ENCODE assay signal across 9 mouse cellular contexts in genomic region chr13:64267151-64267550, GRCm38 (mm10). TPM values are rescaled to one million over a fixed set of nuclear protein-coding genes. Genes with fewer than 3 reads are reported as not detected.
DNase-seq lines count a peak whose midpoint lies in the region; ATAC-seq lines count a peak whose summit lies in the region.
"Had no signal": no experiment of that assay in that cellular context is flagged by ENCODE, and none has a peak within 500 bp of the region (broad histone marks: within the 10 kb centered on the region; RNA-seq: fewer than 3 reads in every experiment).

No protein-coding gene starts in this region.

- H3K27ac ChIP-seq in heart, embryonic 14.5 days (replicated peaks in 1 of 2; ENCODE audit: control insufficient read depth in 1 of 2, insufficient read depth in 1 of 2, low read depth in 2 of 2, low read length in 2 of 2) = no peak overlapping the region
- no peak overlapping the region for H3K27ac ChIP-seq in midbrain, embryonic 10.5 days (replicated peaks)
- no peak overlapping the region for H3K27ac ChIP-seq in midbrain, embryonic 16.5 days (ENCODE audit: low read length)
- H3K27ac ChIP-seq in embryonic facial prominence, embryonic 14.5 days (replicated peaks; ENCODE audit: low read depth, low read length) = no peak overlapping the region

- H3K27me3 ChIP-seq in heart, embryonic 14.5 days (ENCODE audit: control insufficient read depth, insufficient read depth, low read length) = no peaks in the 10 kb centered on the region
- H3K27me3 ChIP-seq in midbrain, embryonic 10.5 days (ENCODE audit: low read depth, poor library complexity, severe bottlenecking) = no peaks in the 10 kb centered on the region
- no peaks in the 10 kb centered on the region for H3K27me3 ChIP-seq in midbrain, embryonic 16.5 days (ENCODE audit: control insufficient read depth, insufficient read depth, low read depth, low read length)
- H3K27me3 ChIP-seq in embryonic facial prominence, embryonic 14.5 days (replicated peaks; ENCODE audit: control insufficient read depth, insufficient read depth, low read length) = no peaks in the 10 kb centered on the region

- no peak for DNase-seq in heart, adult 11 months
- DNase-seq in midbrain, embryonic 10.5 days (ENCODE audit: low spot score) = peak; percentile 24
- DNase-seq in embryonic facial prominence, embryonic 14.5 days (ENCODE audit: low spot score) = no peak
- peak; percentile 82 for DNase-seq in skeletal muscle tissue, adult 2 months (ENCODE audit: low read depth, low spot score)
- no peak for DNase-seq in T-cell, adult 2 months (ENCODE audit: low spot score)
- DNase-seq: kidney, adult 18-20 months; left cerebral cortex, postnatal 4 days had no signal

- no peaks in the 10 kb centered on the region for H3K36me3 ChIP-seq in heart, embryonic 14.5 days (ENCODE audit: control insufficient read depth, insufficient read depth, low read length)
- H3K36me3 ChIP-seq in midbrain, embryonic 10.5 days = no peaks in the 10 kb centered on the region
- no peaks in the 10 kb centered on the region for H3K36me3 ChIP-seq in midbrain, embryonic 16.5 days (ENCODE audit: control insufficient read depth, insufficient read depth, low read length)
- H3K36me3 ChIP-seq in embryonic facial prominence, embryonic 14.5 days (ENCODE audit: control insufficient read depth, insufficient read depth, low read length) = no peaks in the 10 kb centered on the region

- no peaks in the 10 kb centered on the region for H3K9me3 ChIP-seq in heart, embryonic 14.5 days (ENCODE audit: control insufficient read depth, low read length)
- H3K9me3 ChIP-seq in midbrain, embryonic 10.5 days (replicated peaks) = 0 out of 2 replicates have a peak, but pooled peaks cover 2% of the 10 kb centered on the region
- no peaks in the 10 kb centered on the region for H3K9me3 ChIP-seq in midbrain, embryonic 16.5 days (replicated peaks; ENCODE audit: control insufficient read depth, low read length, poor library complexity, severe bottlenecking)
- no peaks in the 10 kb centered on the region for H3K9me3 ChIP-seq in embryonic facial prominence, embryonic 14.5 days (ENCODE audit: control insufficient read depth, low read length)

- peaks cover 6 to 7% of the 10 kb centered on the region in 2 experiments; a peak in 3 of 4 replicates for H3K4me1 ChIP-seq in heart, embryonic 14.5 days (ENCODE audit: control insufficient read depth in 2 of 2, insufficient read depth in 2 of 2, low read length in 2 of 2)
- H3K4me1 ChIP-seq in midbrain, embryonic 10.5 days = peaks cover 13% of the 10 kb centered on the region
- H3K4me1 ChIP-seq in midbrain, embryonic 16.5 days (ENCODE audit: control insufficient read depth, insufficient read depth, low read length) = no peaks in the 10 kb centered on the region
- H3K4me1 ChIP-seq in embryonic facial prominence, embryonic 14.5 days (ENCODE audit: control insufficient read depth, insufficient read depth, low read length) = no peaks in the 10 kb centered on the region

- H3K4me2 ChIP-seq in heart, embryonic 14.5 days (ENCODE audit: low read length) = 0 out of 2 replicates have a peak overlapping the region, but pooled peaks have one; percentile 16
- no peak overlapping the region for H3K4me2 ChIP-seq in midbrain, embryonic 16.5 days (ENCODE audit: low read length)
- no peak overlapping the region for H3K4me2 ChIP-seq in embryonic facial prominence, embryonic 14.5 days (ENCODE audit: low read depth, low read length)

- no peak overlapping the region for H3K9ac ChIP-seq in heart, embryonic 14.5 days (ENCODE audit: low read length)
- H3K9ac ChIP-seq in midbrain, embryonic 16.5 days (ENCODE audit: low read depth, low read length) = no peak overlapping the region
- no peak overlapping the region for H3K9ac ChIP-seq in embryonic facial prominence, embryonic 14.5 days (ENCODE audit: low read depth, low read length)

- 0 out of 2 replicates have a peak, but pooled peaks have one; percentile 21 for ATAC-seq in heart, embryonic 14.5 days (ENCODE audit: insufficient number of reproducible peaks, insufficient read depth, low FRiP score, low read depth)
- no peak for ATAC-seq in midbrain, embryonic 16.5 days
- ATAC-seq in embryonic facial prominence, embryonic 14.5 days (ENCODE audit: low read depth) = 0 out of 2 replicates have a peak, but pooled peaks have one; percentile 12

- 19% methylated on average over 9 of the region's 9 CpGs for WGBS in heart, embryonic 14.5 days
- WGBS in midbrain, embryonic 10.5 days = 23% methylated on average over 9 of the region's 9 CpGs
- WGBS in midbrain, embryonic 16.5 days = 20% methylated on average over 9 of the region's 9 CpGs
- WGBS in embryonic facial prominence, embryonic 14.5 days = 32% methylated on average over 9 of the region's 9 CpGs

- no peak overlapping the region for H3K4me3 ChIP-seq in heart, embryonic 14.5 days (ENCODE audit: control insufficient read depth in 1 of 2, insufficient read depth in 1 of 2, low read depth in 1 of 2, low read length in 2 of 2)
- no peak overlapping the region for H3K4me3 ChIP-seq in midbrain, embryonic 10.5 days
- H3K4me3 ChIP-seq in midbrain, embryonic 16.5 days (ENCODE audit: low read depth, low read length) = no peak overlapping the region
- no peak overlapping the region for H3K4me3 ChIP-seq in embryonic facial prominence, embryonic 14.5 days (ENCODE audit: low read depth, low read length)

RNA-seq across cellular contexts. Expression of gene Cdc14b, which starts 7.9 kb away (rescaled TPM):
- 15.7 and 21.0 TPM in 2 replicates for polyA plus RNA-seq in heart, embryonic 14.5 days (2014; fragmentation: Nextera tagmentation; extraction: Ambion mirVana)
- 9.5 and 12.6 TPM in 2 replicates for polyA plus RNA-seq in midbrain, embryonic 10.5 days (2016; fragmentation: Nextera tagmentation; extraction: Ambion mirVana)
- 1.5 and 2.3 TPM in 2 replicates for polyA plus RNA-seq in midbrain, embryonic 16.5 days (2015; fragmentation: Nextera tagmentation; extraction: Ambion mirVana)
- polyA plus RNA-seq in embryonic facial prominence, embryonic 14.5 days (2014; fragmentation: Nextera tagmentation; extraction: Ambion mirVana) = 12.7 and 14.7 TPM in 2 replicates

RNA-seq across cellular contexts. Expression of gene Aaed1, which starts 45.4 kb away (rescaled TPM):
- polyA plus RNA-seq in heart, embryonic 14.5 days (2014; fragmentation: Nextera tagmentation; extraction: Ambion mirVana) = 72.1 and 78.3 TPM in 2 replicates
- 22.9 and 25.3 TPM in 2 replicates for polyA plus RNA-seq in midbrain, embryonic 10.5 days (2016; fragmentation: Nextera tagmentation; extraction: Ambion mirVana)
- polyA plus RNA-seq in midbrain, embryonic 16.5 days (2015; fragmentation: Nextera tagmentation; extraction: Ambion mirVana) = 10.7 and 11.5 TPM in 2 replicates
- polyA plus RNA-seq in embryonic facial prominence, embryonic 14.5 days (2014; fragmentation: Nextera tagmentation; extraction: Ambion mirVana) = 30.1 and 31.8 TPM in 2 replicates

Comparison
In these comparisons a context has a peak if more than half of its experiments do, and no peak if none do; other contexts are left out.
1. DNase-seq: peak in midbrain, embryonic 10.5 days (single experiment) and skeletal muscle tissue, adult 2 months (single experiment); none in heart, adult 11 months (single experiment), embryonic facial prominence, embryonic 14.5 days (single experiment) and T-cell, adult 2 months (single experiment).